Mouse (Mus musculus): ENCODE data around the gene Wdr91.

Wdr91 gene

DNA sequence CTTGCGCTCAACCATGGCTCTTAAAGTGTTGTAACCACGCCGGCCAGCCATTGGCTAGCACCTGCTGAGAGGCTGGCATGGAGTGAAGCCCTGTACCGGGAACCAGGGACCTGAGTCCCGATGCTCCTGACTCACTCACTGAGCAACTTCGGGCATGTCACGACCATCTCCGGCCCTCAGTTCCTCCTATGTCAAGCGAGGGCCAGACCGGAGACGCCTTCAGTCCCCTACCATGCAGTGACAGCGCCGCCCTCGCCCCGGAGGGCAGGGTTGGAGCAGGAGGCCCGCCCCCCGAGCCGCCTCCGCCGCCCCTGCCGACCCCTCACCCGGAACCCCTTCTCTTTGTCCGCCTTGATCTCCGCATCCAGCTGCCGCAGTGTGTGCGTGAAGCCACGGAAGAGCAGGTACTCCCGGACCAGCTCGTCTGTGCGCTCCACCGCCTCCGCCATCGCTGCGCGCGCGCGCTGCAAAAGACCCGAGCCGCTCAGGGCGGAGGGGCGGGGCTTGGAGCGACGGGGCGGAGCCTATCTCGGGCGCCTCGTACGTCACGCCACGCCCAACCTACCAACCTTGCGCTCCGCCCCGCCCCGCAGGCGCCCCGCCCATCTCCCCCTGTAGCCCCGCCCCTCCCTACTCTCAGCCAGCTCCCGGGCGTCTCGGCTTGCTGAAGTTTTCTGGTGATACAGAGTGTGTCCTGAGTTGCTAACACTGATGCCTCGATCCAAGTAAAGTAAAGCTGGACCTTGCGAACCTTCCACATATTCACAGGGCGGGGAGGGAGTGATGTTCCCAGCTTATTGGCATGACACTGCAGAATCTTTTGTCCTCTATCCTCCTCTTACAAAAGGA, at the start of gene Wdr91:
TSS of gene Wdr91 (minus strand) at position 506 of the 849 bp plus-strand sequence.
- peak; percentile 94 for DNase-seq (ENCODE audit: low read depth, low spot score)

DNA sequence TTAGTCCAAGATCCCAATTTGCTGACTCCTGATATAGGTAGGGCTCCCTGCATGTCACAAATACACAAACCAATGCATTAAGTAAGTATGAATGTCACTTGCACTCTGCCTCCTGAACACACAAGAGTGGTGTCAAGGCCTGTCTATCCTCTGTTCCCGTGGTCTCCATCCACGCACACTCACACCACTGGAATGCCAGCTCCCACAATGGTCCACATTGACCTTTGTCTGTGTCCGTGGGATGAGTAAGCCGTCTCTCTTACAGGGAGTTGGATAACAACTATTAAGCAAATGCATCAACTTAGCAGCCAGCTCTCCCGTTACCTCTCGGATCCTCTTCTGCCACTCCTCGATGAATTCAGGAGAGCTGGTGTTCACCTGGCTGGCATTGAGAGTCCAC, 48.5 kb upstream of the Wdr91 start:
- no peak for DNase-seq (ENCODE audit: low read depth, low spot score)

DNA sequence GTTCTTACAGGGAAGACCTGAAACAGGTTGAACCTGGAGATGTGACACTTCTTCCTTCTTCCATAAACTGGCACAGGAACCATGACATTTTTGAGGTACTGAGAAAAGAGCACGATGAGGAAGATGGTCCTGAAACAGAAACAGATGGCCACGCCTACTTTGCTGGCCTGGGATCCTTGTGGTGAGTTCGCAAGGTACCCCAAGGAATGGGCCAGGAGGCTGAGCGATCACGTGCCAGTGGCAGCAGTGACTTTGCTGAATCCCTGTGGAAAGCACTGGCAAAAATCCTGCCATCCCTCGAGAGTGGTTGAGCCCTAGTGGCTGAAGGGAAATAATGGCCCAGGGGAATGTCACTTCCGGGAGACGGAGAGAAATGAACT, 45.2 kb upstream of the Wdr91 start:
- no peak for DNase-seq (ENCODE audit: low read depth, low spot score)

DNA sequence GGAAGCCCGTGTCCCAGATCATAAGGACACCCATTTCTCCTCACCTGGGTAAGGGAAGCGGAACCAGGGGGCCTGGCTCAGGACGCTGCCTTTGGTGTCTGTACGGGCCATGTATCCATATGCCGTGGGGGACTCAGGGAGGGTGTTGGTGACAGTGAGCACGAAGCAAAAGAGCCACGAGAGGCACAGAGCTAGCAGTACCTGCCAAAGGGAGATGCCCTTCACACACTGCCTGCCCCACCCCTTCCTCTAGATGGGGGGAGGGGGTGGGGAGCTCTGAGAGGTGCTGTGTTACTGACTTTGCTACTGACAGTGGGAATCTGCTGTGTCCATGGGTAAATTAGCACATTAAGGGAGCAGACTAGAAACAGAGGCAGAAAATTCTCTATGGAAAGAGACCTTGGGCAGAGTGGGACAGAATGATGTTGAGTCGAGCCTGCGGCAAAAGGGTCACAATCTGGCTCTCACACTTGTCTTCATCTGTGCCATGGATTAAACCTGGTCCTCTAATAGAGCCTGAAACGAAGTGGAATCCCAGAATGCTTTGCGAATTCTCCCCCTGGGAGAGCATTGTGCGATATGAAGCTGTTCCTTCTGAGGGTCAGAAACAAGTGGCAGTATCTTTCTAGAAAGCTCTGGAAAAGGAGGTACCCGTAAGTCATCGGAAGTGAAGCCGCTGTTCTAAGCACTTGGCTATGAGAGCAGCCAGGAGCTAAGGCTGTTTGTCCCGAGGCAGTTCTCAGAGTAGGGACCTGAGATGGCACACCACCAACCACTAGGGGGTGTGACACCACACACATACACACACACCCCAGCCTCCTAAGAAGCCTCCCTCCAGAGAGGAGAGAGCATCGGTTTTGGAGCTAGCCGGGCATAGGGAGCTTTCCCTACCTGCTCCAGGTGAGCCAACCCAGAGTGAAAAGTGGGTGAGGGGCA, 44.5 kb upstream of the Wdr91 start:
- peak; percentile 68 for DNase-seq (ENCODE audit: low read depth, low spot score)

DNA sequence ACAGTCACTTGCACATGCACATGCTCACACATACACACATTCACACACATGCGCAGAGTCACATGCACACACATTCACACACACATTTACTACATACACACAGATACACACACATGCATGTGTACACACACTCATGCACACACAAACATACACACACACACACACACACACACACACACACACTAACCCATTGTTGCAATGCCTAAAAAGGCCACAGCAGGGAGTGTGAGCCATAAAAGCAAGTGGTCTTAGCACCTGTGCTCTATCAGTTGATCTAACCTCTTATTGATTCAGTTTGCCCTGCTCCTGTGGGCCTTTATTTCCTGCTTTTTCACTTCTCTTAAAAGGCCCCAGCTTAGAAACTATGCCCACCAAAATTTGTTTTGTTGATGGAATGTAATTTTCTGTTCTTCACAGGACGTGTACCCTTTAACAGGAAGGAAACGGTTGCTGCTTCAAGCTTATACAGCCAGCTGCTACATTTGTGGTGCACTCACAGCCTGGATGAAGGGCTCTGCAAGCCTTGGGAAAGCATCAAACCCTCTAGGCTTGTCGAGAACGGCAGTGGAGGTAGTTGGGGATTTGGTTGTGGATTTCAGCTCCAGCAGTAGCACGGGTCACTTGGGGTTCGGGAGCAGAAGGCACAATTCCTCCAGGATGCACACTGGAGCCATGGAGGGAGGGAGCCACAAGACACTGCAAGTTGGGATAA, 41.4 kb upstream of the Wdr91 start:
- DNase-seq (ENCODE audit: low read depth, low spot score), result no peak

DNA sequence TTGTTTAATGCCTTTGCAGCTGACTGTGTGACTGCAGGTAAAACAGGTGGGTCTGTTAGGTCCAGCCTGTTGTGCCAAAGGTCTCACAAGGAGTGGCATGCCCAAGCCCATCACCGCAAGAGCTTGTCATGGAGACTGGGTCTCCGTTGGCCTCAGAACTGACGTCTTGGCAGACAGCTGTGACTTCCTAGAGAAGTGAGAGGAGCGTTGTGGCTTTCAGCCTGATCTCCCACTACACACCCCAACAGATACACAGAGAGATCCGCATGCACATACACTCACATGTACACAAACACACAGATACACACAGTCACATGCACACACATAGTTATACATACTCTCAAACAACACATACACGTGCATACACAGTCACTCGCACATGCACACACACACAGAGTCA, 40.8 kb upstream of the Wdr91 start:
- DNase-seq (ENCODE audit: low read depth, low spot score), result no peak

DNA sequence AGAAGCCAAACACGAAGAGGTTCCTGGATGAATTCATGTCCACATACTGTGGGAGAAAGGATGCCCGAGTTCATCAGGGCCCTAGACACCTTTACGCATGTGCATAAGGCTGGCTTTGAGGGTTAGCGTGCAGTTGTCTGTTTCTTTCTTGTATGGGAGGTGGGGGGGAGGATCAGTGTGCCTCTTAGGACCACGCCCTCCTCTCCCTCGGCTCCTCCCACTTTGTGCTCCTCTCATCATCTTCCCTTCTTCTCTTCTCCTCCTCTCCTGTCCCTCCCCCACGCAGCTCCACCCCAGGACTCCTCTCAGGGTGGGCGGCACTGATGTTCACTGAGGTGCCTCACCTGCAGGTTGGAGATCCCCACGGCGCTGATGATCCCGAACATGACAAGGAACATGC, 37.8 kb upstream of the Wdr91 start:
- no peak for DNase-seq (ENCODE audit: low read depth, low spot score)

DNA sequence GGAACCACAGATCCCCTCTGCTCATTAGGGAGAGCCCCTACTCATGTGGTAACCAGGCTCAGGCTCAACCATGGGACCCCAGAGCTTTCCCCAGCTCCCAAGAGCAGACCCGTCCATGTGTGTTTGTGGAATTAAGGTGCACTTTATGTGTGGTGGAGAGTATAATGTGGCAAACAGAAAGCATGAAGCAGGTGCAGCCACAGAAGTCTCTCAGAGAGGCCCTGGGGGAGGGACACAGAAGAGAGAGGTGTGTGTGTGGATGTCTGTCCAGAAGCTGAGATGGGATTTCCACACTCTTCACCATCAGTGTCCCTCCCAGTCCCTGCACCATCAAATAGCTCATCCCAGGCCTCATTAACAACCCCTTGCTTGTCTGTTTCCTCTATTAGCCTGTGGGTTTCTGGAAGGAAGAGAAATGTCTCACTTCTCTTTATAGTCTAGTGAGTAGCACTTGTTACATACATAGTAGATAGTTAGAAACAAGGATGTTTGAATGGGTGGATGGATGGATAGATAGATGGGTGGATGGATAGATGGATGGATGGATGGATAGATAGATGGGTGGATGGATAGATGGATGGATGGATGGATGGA, 35.9 kb upstream of the Wdr91 start:
- no peak for DNase-seq (ENCODE audit: low read depth, low spot score)

DNA sequence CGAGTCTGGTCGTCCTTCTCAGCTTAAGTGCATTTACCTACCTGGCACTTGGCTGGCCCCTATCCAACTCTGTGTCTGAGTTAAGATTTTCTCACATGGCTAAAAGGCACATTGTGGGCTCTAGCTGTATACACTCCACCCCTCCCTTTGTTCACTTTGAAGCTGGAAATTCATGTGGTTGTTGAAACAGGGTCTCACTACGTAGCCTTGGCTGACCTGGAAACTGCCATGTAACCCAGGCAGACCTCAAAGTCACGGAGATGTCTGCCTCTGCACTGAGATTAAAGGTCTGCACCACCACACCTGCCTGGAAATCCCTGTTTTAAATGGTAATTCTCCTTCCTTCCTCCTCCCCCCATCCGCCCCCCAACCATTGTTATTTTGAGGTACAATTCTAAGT, 32.8 kb upstream of the Wdr91 start:
- no peak for DNase-seq (ENCODE audit: low read depth, low spot score)

DNA sequence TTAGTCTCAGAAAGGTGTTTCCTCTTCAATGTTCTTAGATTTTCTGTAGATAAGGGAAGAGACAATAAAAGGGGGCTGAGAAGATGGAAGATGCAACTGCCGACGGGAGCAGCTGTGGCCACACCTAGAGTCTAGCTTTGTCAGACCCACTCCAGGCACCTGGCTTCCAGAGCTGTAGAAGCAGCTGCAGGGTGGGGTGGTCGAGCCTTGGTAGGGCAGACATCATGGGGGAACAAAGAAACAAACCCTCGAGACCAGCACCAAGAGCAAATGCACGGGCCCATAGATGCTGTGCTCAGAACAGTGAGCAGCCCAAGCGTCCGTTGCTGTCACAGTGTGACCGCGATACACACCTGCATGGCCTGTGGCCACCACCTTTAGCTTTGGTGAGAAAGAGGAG, 31.8 kb upstream of the Wdr91 start:
- no peak for DNase-seq (ENCODE audit: low read depth, low spot score)

DNA sequence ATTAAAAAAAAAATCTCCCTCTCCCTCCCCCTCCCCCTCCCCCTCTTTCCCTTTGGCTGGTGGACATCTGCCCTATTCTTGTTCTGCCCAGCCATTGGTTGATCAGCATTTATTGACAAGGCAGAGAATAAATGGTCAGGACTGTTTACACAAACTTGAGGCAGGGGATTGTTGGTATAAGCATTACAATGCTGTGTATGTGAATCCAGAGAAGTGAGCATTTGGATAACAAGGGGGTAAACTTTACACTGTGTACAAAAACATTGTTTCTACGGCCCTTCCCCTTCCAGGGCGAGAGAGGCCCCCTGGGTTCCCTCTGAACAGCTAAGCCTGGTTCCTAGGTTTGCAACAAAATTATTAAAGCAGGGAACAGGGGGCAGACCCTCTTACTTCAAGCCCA, 30.8 kb upstream of the Wdr91 start:
- DNase-seq (ENCODE audit: low read depth, low spot score), result no peak

DNA sequence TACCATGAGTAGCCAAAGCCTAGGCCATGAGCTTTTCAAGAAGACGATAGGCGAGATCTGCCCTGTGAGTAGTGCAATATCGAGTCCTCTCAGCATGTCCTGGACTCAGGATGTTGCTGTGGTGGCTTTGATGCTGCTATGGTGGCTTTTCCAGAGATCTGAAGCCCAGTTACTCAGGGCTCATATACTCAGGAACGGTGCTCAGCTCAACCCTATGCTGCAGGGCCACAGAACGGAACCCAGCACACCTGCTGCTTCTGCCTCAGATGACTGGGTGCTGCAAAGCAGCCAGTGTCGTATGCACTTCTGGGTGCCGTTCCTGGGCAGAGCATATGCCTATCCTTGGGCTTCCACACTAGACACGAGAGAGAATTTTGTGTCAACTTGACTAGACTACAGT, 28.8 kb upstream of the Wdr91 start:
- DNase-seq (ENCODE audit: low read depth, low spot score), result no peak

DNA sequence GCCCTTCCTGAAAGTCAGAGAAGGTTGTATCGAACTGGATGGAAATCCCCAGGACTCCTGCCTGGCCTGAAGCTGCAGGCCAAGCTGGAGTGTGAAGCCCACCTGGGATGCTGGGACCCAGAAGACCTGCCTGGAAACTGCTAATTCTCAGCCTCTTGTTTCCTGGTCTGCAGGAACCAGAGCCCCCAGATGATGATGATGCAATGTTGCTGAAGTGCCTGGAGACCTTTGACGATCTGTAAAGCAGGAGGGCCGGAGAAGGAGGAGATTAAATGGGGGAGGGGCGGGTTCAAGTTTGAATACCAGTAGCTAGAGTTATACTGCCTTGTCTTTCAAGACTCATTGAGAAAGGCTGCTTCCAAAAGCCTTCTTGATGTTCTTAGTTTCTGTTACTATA, 28.3 kb upstream of the Wdr91 start:
- no peak for DNase-seq (ENCODE audit: low read depth, low spot score)

DNA sequence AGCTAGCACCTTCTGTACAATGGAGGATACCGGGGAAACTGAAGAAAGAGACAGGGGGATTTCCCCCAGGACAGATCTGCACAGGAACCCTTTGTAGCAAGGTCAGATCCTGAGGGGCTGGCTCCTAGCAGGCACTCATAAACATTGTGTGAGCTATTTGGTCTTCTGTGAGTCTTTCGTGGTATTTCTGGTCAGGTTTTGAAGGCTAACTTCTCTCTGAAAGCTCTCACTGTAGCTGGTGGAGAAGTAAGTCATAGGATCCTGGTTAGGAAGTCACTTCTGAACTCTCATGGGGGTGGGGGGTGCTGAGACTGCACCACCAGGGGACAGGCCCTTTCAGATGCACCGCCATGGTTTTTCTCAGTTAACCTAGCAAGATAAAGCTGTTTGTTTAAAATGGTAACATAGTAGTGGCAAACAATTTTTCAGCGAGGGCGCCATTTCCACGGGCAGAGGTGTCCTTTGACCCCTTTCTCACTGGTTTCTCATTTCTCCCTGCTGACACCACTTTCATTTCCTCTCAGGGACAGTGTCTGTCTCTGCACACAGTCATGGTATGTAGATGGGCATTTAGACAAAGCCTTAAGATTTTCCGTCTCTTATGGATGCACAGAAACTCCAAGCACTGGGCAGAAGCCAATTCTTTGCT, 27.7 kb upstream of the Wdr91 start:
- peak; percentile 45 for DNase-seq (ENCODE audit: low read depth, low spot score)

DNA sequence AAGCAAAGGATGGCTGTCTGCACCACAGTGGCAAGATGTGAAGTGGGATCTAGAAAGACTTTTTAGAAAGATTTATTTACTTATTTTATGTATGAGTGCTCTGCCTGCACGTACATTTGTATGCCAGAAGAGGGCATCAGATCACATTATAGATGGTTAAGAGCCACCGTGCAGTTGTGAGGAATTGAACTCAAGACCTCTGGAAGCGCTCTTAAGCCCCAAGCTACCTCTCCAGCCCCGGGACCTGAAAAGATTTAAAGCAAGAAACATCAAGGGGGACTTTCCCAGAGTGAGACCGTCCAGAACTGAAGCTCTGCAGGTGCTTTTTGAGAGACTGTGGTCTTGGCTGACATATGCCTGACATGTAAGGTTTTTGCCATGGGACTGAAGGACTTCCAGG, 26.1 kb upstream of the Wdr91 start:
- no peak for DNase-seq (ENCODE audit: low read depth, low spot score)

DNA sequence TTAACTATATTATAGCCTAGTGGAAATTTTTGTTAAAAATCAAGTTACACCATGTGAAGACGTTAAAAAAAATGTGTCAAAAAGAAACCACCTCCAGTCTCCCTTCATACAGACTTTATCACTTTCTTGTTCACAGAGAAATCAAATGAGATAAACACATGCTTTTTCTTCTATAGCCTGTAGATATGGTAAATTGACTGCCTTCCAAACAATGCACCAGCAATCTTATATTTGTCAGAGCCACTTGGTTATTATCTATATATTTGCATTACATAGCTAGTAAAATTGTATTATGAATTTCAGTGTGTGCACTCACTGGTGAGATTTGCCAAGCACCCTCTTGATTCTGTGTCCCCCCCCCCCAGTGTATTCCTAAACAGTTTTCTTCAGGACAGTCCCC, 22.0 kb upstream of the Wdr91 start:
- no peak for DNase-seq (ENCODE audit: low read depth, low spot score)

DNA sequence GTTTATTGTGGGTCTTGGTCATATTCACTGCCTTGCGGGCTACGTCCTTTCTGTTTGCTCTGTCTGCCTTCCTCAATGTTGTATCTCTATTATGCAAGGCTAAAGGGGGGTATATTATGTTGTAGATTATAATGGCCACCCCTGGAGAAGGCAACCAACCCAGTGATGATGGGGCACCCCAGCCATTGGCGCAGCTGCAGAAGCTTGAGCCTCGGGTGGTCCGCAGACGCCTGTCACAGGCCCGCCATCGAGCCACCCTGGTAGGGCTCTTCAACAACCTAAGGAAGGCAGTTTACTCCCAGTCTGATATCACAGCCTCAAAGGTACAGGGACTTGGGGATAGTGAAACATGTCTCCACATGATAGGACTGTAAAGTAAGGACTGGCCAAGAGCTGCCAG, 16.9 kb upstream of the Wdr91 start:
- no peak for DNase-seq (ENCODE audit: low read depth, low spot score)

DNA sequence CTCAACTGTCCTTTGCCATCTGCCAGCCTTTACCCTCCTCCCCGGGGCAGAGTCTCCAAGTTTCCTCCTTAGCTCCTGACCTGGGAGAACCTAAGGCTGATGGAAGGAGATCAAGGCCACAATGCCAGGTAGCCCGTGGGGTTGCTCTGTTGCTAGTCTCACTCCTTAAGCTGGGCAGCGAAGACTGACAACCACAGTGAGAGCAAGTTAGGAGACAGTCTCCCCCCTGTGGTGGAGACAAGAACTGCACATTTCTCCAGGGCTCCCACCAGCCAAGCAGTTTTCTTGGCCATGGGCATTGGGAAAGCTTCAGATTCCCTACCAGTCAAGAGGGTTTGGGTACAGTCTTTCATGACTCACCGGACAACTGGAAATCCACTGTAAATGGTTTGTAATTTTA, 16.5 kb upstream of the Wdr91 start:
- peak; percentile 60 for DNase-seq (ENCODE audit: low read depth, low spot score)

DNA sequence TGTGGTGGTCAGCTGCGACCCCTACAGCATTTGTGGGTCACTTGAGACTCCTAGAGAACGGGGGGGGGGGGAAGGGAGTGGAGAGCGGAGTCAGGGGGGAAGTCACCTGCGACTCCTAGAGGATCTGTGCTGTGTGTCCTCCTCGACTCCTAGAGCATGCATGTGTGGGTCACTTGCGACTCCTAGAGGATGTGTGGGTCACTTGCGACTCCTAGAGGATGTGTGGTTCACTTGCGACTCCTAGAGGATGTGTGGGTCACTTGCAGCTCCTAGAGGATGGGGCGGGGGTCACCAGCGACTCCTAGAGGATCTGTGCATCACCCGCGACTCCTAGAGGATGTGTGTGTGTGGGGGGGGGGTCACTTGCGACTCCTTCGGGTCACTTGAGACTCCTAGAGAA, 11.3 kb upstream of the Wdr91 start:
- peak; percentile 42 for DNase-seq (ENCODE audit: low read depth, low spot score)

DNA sequence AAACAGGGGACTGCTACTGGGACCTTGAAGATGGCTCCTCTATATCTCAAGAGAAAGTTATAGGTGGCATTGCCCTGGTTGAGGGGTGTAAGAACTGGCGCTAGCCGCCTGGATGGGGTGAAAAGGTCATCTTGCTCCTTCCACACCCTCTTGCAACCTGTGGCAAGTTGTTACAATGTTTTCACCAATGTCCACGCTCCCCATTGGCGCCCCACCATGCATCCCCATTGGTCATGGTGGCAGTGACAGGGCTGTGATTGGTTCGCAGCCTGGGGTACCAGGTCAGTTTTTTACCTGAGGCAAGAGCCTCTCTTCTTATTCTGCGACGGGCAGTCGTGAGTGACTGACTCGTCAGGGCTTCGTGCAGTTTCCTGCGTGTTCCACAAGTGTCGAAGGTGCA, 10.0 kb upstream of the Wdr91 start:
- DNase-seq (ENCODE audit: low read depth, low spot score), result no peak

DNA sequence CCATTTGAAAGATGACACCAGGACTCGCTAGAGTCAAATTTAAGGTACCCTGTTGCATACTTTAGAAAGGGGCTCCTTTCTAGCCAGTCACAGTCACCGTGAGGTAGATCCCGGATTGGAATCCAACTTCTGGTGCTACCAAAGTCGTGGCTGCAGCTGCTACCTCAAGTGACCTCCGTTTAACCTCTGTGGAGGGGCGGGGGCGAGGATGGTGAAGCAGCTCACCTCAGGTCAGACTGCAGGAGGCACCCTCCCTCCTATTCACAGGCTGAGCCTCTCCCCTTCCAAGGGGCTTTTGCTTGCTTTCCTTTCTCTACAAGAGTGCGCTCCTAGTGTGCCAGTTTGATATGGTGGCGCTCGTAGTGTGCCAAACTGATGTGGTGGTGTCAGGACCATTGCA, 9.3 kb upstream of the Wdr91 start, which contains the start of gene Stra8:
TSS of gene Stra8 (plus strand) at position 208 of the 400 bp plus-strand sequence.
- no peak for DNase-seq (ENCODE audit: low read depth, low spot score)

Measured in CD4-positive helper T cell, adult 2 months (primary cell).